Mouse (Mus musculus) embryonic facial prominence, embryonic 15.5 days (tissue): ENCODE data around the gene Nsmce4a. TPM values are rescaled to one million over a fixed set of nuclear protein-coding genes. Genes with fewer than 3 reads are reported as not detected.

Experiments used
- ATAC-seq: fragments of 200-750 bp; cut with Nextera tagmentation; 2 replicates; pipeline ENCODE4 v1.8.0; 2017; ENCODE audit warnings: low read depth, moderate TSS enrichment; ENCODE audit not compliant: insufficient number of reproducible peaks, low FRiP score, low TSS enrichment
- H3K27ac ChIP-seq: fragments of 300-500 bp; sonication (generic); replicated peaks from 2 replicates; pipeline ENCODE4 v1.5.1; 2015; ENCODE audit warnings: mild to moderate bottlenecking, inconsistent platforms
- H3K27me3 ChIP-seq: fragments of 300-500 bp; sonication (generic); 2 replicates; pipeline ENCODE4 v1.6.1; 2015; ENCODE audit warnings: inconsistent platforms
- H3K36me3 ChIP-seq: fragments of 300-500 bp; sonication (generic); 2 replicates; pipeline ENCODE4 v1.6.1; 2015; ENCODE audit warnings: mild to moderate bottlenecking, inconsistent platforms
- H3K4me1 ChIP-seq: fragments of 300-500 bp; sonication (generic); 2 replicates; pipeline ENCODE4 v1.6.1; 2015; ENCODE audit warnings: inconsistent platforms
- H3K4me2 ChIP-seq: fragments of 300-500 bp; sonication (generic); replicated peaks from 2 replicates; pipeline ENCODE4 v1.6.1; 2015; ENCODE audit warnings: mild to moderate bottlenecking, inconsistent platforms
- H3K4me3 ChIP-seq: fragments of 300-500 bp; sonication (generic); replicated peaks from 2 replicates; pipeline ENCODE4 v1.5.1; 2015; ENCODE audit warnings: mild to moderate bottlenecking, inconsistent platforms
- H3K9ac ChIP-seq: fragments of 300-500 bp; sonication (generic); 2 replicates; pipeline ENCODE4 v1.6.1; 2015; ENCODE audit warnings: inconsistent platforms
- H3K9me3 ChIP-seq: fragments of 300-500 bp; sonication (generic); replicated peaks from 2 replicates; pipeline ENCODE4 v1.6.1; 2016; ENCODE audit warnings: inconsistent platforms
- WGBS: fragments of 180-500 bp; shearing (Covaris S2); methylation state at CpG from one replicate; pipeline ENCODE4 v1.1.7; 2015; 5-methylcytosine and 5-hydroxymethylcytosine counted together
- polyA plus RNA-seq: library from polyadenylated mRNA; unstranded; fragments of >200 nt; fragmentation: Nextera tagmentation; extraction: Ambion mirVana; gene quantifications from 2 replicates; pipeline ENCODE4 v1.2.1, GENCODE M21; 2015

Gene Nsmce4a
- polyA plus RNA-seq, result 128 and 131 TPM in 2 replicates

DNA sequence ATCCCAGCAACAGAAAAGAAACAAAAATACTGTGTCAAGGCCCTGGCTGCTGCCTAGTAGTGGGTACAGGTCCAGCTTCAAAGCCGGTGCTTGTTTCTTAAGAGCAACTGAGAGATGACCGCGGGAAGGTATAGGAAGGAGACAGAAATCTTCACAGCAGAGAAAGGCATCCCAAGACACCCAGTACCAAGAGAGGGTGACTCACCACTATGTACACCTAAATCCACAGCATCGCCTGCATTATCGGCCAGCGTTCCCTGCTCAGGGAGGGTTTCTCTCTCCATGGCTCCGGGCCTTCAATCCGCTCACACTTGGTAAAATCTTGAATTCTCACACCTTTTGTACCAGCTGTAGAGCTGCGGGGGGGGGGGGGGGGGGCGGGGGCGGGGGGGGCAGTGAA lies at the start of gene Nsmce4a:
Nsmce4a (minus strand) TSS at position 298 of the 400 bp plus-strand sequence.
- no peak for ATAC-seq
- Histone ChIP-seq H3K27me3 (no peaks in the 10 kb centered on the region), H3K4me3 (no peak within 1 kb of the TSS), H3K36me3 (no peaks in the 10 kb centered on the region), H3K9me3 (no peaks in the 10 kb centered on the region), H3K4me1 (peaks cover 21% of the 10 kb centered on the region), H3K9ac (no peak within 1 kb of the TSS), H3K27ac (no peak within 1 kb of the TSS), H3K4me2 (no peak within 1 kb of the TSS)
- WGBS, result 67% methylated on average over 11 of the region's 11 CpGs

DNA sequence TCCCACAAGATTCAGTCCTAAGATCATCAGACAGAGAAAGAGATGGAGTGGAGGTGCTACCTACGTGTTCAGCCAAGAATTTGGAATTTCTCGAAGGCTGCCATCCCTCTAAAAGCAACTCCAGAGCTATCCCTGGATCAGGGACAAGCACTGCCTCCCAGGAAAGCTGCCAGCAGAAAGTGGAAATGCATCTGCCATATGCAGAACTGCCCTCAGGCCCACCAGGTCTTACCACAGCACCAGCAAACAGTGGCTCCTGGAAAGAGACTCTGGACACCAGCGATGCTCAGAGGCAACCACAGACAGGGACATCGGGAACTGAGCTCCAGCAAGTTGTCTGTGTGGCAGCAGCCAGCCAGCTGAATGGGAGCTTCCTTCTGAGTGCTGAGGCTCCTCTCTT lies 49.4 kb upstream of the Nsmce4a start:
- no peak overlapping the region for H3K9ac ChIP-seq
- 0 out of 2 replicates have a peak, but pooled peaks cover 29% of the 10 kb centered on the region for H3K4me1 ChIP-seq
- ATAC-seq, result no peak
- 67% methylated on average over 4 of the region's 4 CpGs for WGBS
- H3K27me3 ChIP-seq, result no peaks in the 10 kb centered on the region
- no peaks in the 10 kb centered on the region for H3K9me3 ChIP-seq
- no peak overlapping the region for H3K4me2 ChIP-seq
- H3K4me3 ChIP-seq, result no peak overlapping the region
- H3K36me3 ChIP-seq, result no peaks in the 10 kb centered on the region
- no peak overlapping the region for H3K27ac ChIP-seq

GRCm38 (mm10) chr7:130621953-130622352 lies 49.0 kb upstream of the Nsmce4a start:
- Histone ChIP-seq H3K27me3 (no peaks in the 10 kb centered on the region), H3K9me3 (no peaks in the 10 kb centered on the region), H3K4me1 (0 out of 2 replicates have a peak, but pooled peaks cover 27% of the 10 kb centered on the region), H3K36me3 (no peaks in the 10 kb centered on the region), H3K27ac (no peak overlapping the region), H3K4me2 (no peak overlapping the region), H3K4me3 (no peak overlapping the region), H3K9ac (no peak overlapping the region)
- no peak for ATAC-seq
- WGBS, result 49% methylated on average over 3 of the region's 3 CpGs

- H3K27me3 ChIP-seq, result no peaks in the 10 kb centered on the region
- ATAC-seq, result no peak
- H3K9ac ChIP-seq, result no peak overlapping the region
- no peaks in the 10 kb centered on the region for H3K36me3 ChIP-seq
- no peak overlapping the region for H3K27ac ChIP-seq
- H3K4me2 ChIP-seq, result no peak overlapping the region
- H3K4me1 ChIP-seq, result 0 out of 2 replicates have a peak, but pooled peaks cover 25% of the 10 kb centered on the region
- 75% methylated on average over 2 of the region's 2 CpGs for WGBS
- no peaks in the 10 kb centered on the region for H3K9me3 ChIP-seq
- no peak overlapping the region for H3K4me3 ChIP-seq
These were observed 48.1 kb upstream of the Nsmce4a start for GRCm38 (mm10) chr7:130621068-130621467.

- H3K4me1 ChIP-seq, result 0 out of 2 replicates have a peak, but pooled peaks cover 7% of the 10 kb centered on the region
- ATAC-seq, result no peak
- no peak overlapping the region for H3K9ac ChIP-seq
- H3K4me3 ChIP-seq, result no peak overlapping the region
- H3K27me3 ChIP-seq, result no peaks in the 10 kb centered on the region
- no peak overlapping the region for H3K4me2 ChIP-seq
- no peaks in the 10 kb centered on the region for H3K36me3 ChIP-seq
- no peak overlapping the region for H3K27ac ChIP-seq
- 85% methylated on average over 3 of the region's 3 CpGs for WGBS
- no peaks in the 10 kb centered on the region for H3K9me3 ChIP-seq
These were observed 44.7 kb upstream of the Nsmce4a start for GRCm38 (mm10) chr7:130617591-130617990.

DNA sequence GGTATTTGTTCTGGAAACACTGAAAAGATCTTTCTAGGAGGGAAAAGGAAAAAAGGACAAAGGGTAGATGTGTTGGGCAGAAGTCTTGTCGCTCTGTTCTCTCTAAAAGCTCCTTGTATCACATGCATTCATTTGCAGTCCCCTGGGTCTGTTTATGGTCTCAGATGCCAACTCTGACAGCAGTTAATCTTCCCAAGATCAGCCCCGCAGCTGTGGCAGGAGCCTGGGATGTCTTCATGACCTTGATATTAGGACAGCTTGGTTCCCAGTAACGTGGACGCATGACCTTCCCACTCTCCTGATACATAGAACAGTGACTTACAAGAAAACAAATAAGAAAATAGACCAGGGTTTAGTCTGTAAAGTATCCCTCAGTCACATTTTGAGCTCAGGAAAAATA lies 41.1 kb upstream of the Nsmce4a start:
- H3K36me3 ChIP-seq, result no peaks in the 10 kb centered on the region
- H3K27ac ChIP-seq, result no peak overlapping the region
- H3K9me3 ChIP-seq, result no peaks in the 10 kb centered on the region
- H3K9ac ChIP-seq, result no peak overlapping the region
- H3K4me3 ChIP-seq, result no peak overlapping the region
- WGBS, result 64% methylated on average over 4 of the region's 4 CpGs
- ATAC-seq, result no peak
- H3K4me2 ChIP-seq, result no peak overlapping the region
- no peaks in the 10 kb centered on the region for H3K27me3 ChIP-seq
- H3K4me1 ChIP-seq, result no peaks in the 10 kb centered on the region

- H3K4me3 ChIP-seq, result no peak overlapping the region
- H3K27me3 ChIP-seq, result no peaks in the 10 kb centered on the region
- H3K27ac ChIP-seq, result no peak overlapping the region
- H3K9ac ChIP-seq, result no peak overlapping the region
- H3K4me2 ChIP-seq, result no peak overlapping the region
- WGBS, result 88% methylated on average over 4 of the region's 4 CpGs
- no peak for ATAC-seq
- no peaks in the 10 kb centered on the region for H3K36me3 ChIP-seq
- H3K4me1 ChIP-seq, result no peaks in the 10 kb centered on the region
- H3K9me3 ChIP-seq, result no peaks in the 10 kb centered on the region
These were observed 34.0 kb upstream of the Nsmce4a start for GRCm38 (mm10) chr7:130606958-130607357.

DNA sequence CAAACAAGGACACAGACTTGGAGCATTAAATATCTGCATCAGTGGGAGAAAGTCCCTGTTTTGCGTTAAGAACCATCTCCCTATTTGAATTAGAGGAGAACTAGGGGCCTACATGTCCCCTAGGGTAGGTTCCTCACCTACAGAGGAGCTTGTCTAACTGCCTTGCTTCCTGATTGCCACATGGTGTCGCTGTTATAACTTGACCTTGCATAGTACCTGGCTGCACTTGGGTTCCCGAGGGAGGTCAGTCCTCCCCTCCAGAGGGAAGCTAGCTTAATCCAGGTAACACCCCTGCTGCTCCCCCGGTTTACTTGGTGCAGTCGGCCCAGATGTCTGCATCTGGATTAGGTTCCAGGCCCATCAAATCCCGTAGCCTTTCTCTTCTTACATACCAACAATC lies 32.2 kb upstream of the Nsmce4a start:
- no peak overlapping the region for H3K27ac ChIP-seq
- no peak overlapping the region for H3K9ac ChIP-seq
- ATAC-seq, result no peak
- no peaks in the 10 kb centered on the region for H3K4me1 ChIP-seq
- H3K4me2 ChIP-seq, result no peak overlapping the region
- no peaks in the 10 kb centered on the region for H3K36me3 ChIP-seq
- 13% methylated on average over 6 of the region's 6 CpGs for WGBS
- H3K9me3 ChIP-seq, result no peaks in the 10 kb centered on the region
- no peak overlapping the region for H3K4me3 ChIP-seq
- H3K27me3 ChIP-seq, result no peaks in the 10 kb centered on the region

DNA sequence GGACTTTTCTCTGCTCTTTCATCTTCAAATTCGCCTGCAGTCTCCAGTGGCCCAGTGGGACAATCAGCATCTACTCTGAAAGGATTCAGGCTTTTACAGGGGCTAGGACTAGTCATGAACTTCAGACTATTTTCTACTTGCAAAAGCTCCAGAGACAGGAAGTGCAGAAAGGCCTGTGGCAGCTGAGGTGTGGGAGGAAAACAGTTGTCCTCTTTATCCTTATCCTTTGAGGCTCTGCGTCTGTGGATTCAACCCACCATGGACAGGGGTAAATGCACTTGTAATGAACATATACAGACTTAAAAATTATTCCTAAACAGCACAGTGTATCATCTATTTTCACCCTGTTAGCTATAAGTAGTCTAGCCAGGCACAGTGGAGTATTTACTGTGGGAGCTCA lies 31.5 kb upstream of the Nsmce4a start:
- Histone ChIP-seq H3K9ac (no peak overlapping the region), H3K4me1 (no peaks in the 10 kb centered on the region)

DNA sequence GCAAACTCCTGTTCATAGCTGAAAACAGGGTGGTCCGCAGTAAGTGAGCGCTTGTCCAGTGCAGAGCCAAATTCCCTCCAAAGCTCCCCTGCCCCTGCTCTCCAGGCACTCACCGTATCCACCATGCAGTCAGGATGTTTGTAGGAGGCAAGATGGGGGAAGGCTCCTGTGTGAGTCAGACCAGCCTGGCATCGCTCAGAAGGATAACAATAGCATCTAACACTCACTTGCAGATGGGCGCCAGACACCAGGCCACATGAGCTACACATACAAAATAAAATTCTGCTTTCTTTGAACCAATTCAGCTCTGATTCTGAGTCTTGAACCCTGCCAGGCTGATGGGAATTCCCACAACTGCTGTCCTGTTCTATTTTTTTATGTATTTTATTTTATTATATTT lies 30.6 kb upstream of the Nsmce4a start:
- H3K4me1 ChIP-seq, result no peaks in the 10 kb centered on the region
- no peak overlapping the region for H3K4me3 ChIP-seq
- no peaks in the 10 kb centered on the region for H3K27me3 ChIP-seq
- no peak for ATAC-seq
- H3K9ac ChIP-seq, result no peak overlapping the region
- no peaks in the 10 kb centered on the region for H3K36me3 ChIP-seq
- no peak overlapping the region for H3K4me2 ChIP-seq
- no peaks in the 10 kb centered on the region for H3K9me3 ChIP-seq
- WGBS, result 80% methylated on average over 5 of the region's 5 CpGs
- no peak overlapping the region for H3K27ac ChIP-seq

More for the DNA sequence above, 31.5 kb upstream of the Nsmce4a start:
- Histone ChIP-seq H3K36me3 (no peaks in the 10 kb centered on the region), H3K4me2 (no peak overlapping the region), H3K4me3 (no peak overlapping the region), H3K9me3 (no peaks in the 10 kb centered on the region), H3K27me3 (no peaks in the 10 kb centered on the region), H3K27ac (no peak overlapping the region)
- 70% methylated on average over 2 of the region's 2 CpGs for WGBS
- ATAC-seq, result no peak

- H3K27ac ChIP-seq, result no peak overlapping the region
- no peak overlapping the region for H3K4me2 ChIP-seq
- no peaks in the 10 kb centered on the region for H3K4me1 ChIP-seq
- no peaks in the 10 kb centered on the region for H3K36me3 ChIP-seq
- no peaks in the 10 kb centered on the region for H3K27me3 ChIP-seq
- H3K9ac ChIP-seq, result no peak overlapping the region
- 83% methylated on average over 1 of the region's 1 CpGs for WGBS
- H3K4me3 ChIP-seq, result no peak overlapping the region
- no peaks in the 10 kb centered on the region for H3K9me3 ChIP-seq
- no peak for ATAC-seq
These were observed 29.9 kb upstream of the Nsmce4a start for GRCm38 (mm10) chr7:130602804-130603203.

DNA sequence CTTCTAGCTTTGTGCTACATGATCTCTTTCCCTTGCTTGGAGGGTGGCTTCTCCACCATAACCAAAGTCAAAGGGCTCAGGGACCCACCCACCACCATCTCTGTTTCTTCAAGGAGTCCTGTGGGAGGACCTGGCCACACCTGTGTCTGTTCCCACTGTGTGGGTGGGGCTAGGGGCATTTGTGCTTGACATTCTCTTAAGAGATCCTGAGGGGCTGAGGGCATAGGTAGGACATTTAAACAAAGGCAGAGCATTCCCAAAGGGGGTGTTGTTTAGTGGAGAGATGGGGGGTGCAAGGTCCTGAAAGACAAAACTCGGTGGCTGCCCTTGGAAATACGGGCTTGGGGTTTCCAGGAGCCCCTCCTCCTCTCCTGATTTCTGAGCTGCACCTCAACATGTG lies 27.6 kb upstream of the Nsmce4a start:
- Histone ChIP-seq H3K9me3 (no peaks in the 10 kb centered on the region), H3K36me3 (no peaks in the 10 kb centered on the region), H3K4me1 (no peaks in the 10 kb centered on the region), H3K27ac (no peak overlapping the region), H3K27me3 (no peaks in the 10 kb centered on the region), H3K9ac (no peak overlapping the region), H3K4me2 (no peak overlapping the region), H3K4me3 (no peak overlapping the region)
- ATAC-seq, result no peak
- 73% methylated on average over 2 of the region's 2 CpGs for WGBS
